Mouse (Mus musculus) olfactory bulb, adult 2 months (tissue): ENCODE data around the gene Golga2.

Experiments used
- CTCF ChIP-seq: fragments of 200-500 bp; IDR thresholded peaks from 2 replicates; pipeline ENCODE4 v1.5.1; 2012; ENCODE audit warnings: low read depth, mild to moderate bottlenecking, low read length, moderate library complexity; ENCODE audit not compliant: insufficient read depth
- POLR2A ChIP-seq: fragments of 200-500 bp; IDR thresholded peaks from 2 replicates; pipeline ENCODE4 v1.6.1; 2012; ENCODE audit warnings: mild to moderate bottlenecking, low read depth, low read length, moderate library complexity; ENCODE audit not compliant: insufficient read depth

DNA sequence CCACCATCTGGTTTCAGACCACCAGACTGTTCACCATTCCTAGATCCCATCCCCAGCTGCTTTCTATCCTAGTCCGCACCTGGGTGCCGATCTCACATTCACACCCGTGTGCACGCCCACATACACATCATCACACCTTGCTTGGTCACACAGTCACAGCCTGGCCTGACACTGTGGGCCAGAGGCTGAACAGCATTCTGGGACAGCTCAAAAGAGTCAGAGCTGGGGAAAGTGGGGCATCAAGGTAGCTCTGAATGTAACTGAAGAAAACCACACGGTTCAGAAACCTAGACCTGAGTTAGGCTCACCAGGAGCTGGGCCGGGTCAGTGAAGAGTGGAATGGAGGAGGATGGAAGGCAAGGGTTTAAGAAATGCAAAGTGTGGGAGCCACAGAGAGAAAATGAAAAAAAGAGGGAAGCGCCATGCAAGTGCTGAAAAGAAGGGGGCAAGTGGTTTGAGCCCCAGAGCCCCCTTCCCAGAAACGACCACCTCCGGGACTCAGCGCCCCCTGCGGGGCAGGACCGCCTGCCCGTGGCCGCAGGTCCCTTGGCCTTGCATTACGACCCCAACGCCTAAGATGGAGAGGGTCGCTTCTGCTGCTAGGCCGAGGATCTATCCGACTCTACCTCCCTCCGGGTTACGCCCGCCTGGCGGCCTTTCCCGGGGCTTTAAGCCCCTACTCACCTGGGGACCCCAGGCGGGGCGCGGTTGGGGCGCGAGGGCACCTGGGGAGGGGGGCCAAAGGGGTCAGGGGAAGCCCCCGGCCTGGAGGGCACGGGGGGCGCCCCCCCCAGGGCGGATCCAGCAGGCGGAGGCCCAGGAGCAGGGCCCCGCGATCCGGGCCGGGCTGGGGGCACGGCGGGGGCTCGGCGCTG lies 24.5 kb downstream of the Golga2 start:
- no peak for TF ChIP-seq CTCF
- no peak for TF ChIP-seq POLR2A
